Mouse (Mus musculus) frontal cortex, adult 2 months (tissue): ENCODE measurements at regions not wholly inside any gene's neighbourhood (a gene's known extent, or its start where the extent isn't known, plus 50 kb on each side); places are given as distances from the start of the nearest gene placed in this dataset.
A peak's percentile ranks its signal among the peaks of the same experiment; 100 is the strongest.

Source experiments
- DNase-seq, 2 experiments: peaks; one replicate each; pipeline ENCODE4 v3.0.0; 2022; ENCODE audit warnings: low spot score in 1 of 2; ENCODE audit errors: extremely low spot score in 1 of 2

DNA sequence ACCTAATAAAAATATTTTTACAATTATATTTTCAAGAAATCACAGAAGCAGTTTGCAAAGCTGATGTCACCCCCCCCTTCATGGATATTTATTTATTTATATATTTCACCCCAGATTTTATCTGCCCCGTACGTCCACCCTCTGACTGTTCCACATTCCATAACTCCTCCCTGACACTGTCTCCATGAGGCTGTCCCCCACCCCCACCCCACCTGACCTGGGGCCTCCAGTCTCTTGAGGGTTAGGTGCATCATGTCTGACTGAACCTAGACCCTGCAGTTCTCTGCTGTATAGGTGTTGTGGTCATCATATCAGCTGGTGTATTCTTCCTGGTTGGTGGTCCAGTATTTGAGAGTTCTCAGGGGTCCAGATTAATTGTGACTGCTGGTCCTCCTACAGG is 1083.9 kb upstream of the Cadm2 start:
- DNase-seq: no peak

DNA sequence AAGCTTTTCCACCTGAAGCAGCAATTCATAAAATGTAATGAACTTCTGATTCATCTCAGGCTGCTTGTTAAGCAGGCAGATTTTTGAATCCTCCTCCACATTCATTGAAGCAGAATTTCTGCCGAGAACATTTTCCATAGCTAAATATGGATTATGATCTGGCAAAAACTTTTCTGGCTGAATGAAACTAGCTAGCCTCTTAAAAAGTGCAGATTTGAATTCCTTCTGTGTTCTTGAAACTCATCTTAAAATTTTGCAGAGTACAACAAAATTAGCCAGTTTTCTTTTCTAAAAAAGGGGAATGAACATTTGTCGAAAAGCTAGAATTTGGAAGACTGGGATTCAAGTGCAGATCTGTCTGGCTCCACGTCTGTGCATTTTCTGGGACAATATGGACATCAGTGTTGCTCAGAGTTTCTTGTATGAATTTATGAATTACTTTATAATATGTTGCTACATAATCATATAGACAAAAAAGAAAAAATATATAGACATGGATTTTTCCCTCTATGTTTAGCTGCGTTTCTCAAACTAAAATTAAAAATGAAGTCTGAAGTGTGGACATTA is 1046.3 kb upstream of the Cadm2 start:
- DNase-seq: peak; percentile 16 to 66

DNA sequence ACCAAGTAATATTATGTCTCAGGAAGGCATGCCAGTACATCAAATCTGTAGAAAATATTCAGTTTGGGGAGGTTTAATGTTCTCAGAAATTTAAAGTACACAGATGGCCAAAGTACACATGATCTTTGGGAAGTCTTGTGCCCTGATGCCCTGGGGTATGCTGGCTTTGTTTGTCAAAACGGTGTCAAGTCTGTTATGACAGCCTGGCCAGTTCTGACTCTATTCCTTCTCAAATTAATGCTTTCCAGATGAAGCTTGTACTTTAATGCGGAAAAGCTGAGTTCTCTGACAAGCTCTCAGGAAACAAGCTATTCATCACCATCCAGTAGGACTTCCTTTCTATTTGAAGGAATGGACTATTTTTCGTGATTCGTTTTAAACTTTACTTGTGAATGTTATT is 1037.7 kb upstream of the Cadm2 start:
- DNase-seq: no peak

DNA sequence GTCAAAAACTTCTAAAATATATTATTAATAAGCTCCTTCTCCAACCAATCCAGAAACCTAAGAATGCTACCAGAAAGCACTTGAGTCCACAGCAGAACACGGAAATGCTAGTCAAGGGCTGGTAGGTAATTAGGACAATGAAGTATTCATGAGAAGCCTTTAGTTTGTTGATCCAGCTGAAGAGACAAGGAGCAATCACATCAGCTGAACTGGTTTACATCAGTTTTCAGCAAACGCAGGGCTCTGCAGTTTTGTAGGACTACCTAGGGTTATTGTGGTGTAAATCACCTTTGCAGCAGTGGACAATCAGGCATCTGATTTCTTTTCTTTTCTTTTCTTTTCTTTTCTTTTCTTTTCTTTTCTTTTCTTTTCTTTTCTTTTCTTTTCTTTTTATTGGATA is 1007.3 kb upstream of the Cadm2 start:
- DNase-seq: no peak

DNA sequence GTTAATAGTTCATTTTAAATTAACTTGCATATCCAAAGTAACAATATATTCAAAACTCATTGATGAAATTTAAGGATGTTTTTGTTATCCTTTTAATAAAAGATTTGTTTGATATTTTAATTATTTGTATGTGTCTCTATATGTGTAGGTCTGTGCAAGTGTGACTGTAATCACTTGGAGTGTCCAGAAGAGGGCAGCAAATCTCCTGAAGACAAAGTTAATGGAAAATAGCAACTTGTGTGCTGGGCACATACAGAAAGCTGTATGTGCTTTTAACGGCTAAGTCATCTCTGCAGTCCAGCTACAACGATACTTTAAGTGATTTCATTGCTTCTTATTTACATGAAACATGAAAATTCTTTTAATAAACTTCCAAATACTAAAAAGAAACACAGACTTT is 993.3 kb upstream of the Cadm2 start:
- DNase-seq: peak in 1 of 2 experiments; percentile 3
